Mouse (Mus musculus) heart, adult 2 months (tissue): ENCODE data around the gene Crtc1.

ENCODE experiments used
- CTCF ChIP-seq: fragments of 200-600 bp; IDR thresholded peaks from 2 replicates; pipeline ENCODE4 v1.8.1; 2022; ENCODE audit warnings: antibody characterized with exemption, mild to moderate bottlenecking, moderate library complexity
- EP300 ChIP-seq: fragments of 200-500 bp; IDR thresholded peaks from 2 replicates; pipeline ENCODE4 v1.6.1; 2011; ENCODE audit warnings: low read depth, low read length, control low read depth; ENCODE audit not compliant: insufficient read depth
- POLR2A ChIP-seq: fragments of 200-500 bp; IDR thresholded peaks from 2 replicates; pipeline ENCODE4 v1.6.1; 2011; ENCODE audit warnings: mild to moderate bottlenecking, low read depth, low read length, control low read depth; ENCODE audit not compliant: insufficient read depth

GRCm38 (mm10) chr8:70366588-70366987, 72.8 kb downstream of the Crtc1 start:
- no peak for TF ChIP-seq CTCF
- no peak for TF ChIP-seq POLR2A
- TF ChIP-seq EP300, result no peak
